Mouse (Mus musculus): Measurements from ENCODE around the gene Otud3. TPM values are rescaled to one million over a fixed set of nuclear protein-coding genes. Genes with fewer than 3 reads are reported as not detected.

Gene Otud3
- polyA plus RNA-seq, 1 experiment from 2014 or later = 2.6 TPM

DNA sequence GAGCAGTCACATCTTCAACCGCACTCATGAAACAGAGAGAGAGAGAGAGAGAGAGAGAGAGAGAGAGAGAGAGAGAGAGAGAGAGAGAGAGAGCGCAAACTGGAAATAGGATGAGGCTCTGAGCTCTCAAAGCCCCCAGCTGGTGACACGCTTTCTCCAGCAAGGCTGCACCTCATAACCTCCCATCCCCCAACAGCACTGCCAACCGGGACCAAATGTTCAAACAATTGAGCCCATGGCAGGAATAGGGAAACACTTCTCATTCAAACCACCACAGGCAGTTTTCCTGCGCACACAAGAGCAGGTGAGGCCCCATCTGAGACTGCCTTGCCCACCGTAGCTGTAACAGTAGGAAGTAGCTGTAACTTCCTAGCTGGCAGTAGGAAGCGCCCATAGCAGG is 27.7 kb upstream of the Otud3 start:
- no peak overlapping the region for H3K4me3 ChIP-seq (ENCODE audit: control insufficient read depth in 1 of 2, insufficient read depth in 1 of 2, low read depth in 1 of 2, low read length in 2 of 2)
- H3K27ac ChIP-seq (replicated peaks in 1 of 2; ENCODE audit: control insufficient read depth in 1 of 2, insufficient read depth in 1 of 2, low read depth in 2 of 2, low read length in 2 of 2) = no peak overlapping the region
- peaks cover 3% of the 10 kb centered on the region; the same call in 1 of the 2 replicates for H3K27me3 ChIP-seq (ENCODE audit: control insufficient read depth, insufficient read depth, low read length)
- no peaks in the 10 kb centered on the region for H3K4me1 ChIP-seq (ENCODE audit: control insufficient read depth in 2 of 2, insufficient read depth in 2 of 2, low read length in 2 of 2)
- no peaks in the 10 kb centered on the region for H3K36me3 ChIP-seq (ENCODE audit: control insufficient read depth, insufficient read depth, low read length)
- ATAC-seq (ENCODE audit: insufficient number of reproducible peaks, insufficient read depth, low FRiP score, low read depth) = no peak
- no peaks in the 10 kb centered on the region for H3K9me3 ChIP-seq (ENCODE audit: control insufficient read depth, low read length)
- H3K9ac ChIP-seq (ENCODE audit: low read length) = no peak overlapping the region
- 37% methylated on average over 7 of the region's 7 CpGs for WGBS
- H3K4me2 ChIP-seq (ENCODE audit: low read length) = no peak overlapping the region

DNA sequence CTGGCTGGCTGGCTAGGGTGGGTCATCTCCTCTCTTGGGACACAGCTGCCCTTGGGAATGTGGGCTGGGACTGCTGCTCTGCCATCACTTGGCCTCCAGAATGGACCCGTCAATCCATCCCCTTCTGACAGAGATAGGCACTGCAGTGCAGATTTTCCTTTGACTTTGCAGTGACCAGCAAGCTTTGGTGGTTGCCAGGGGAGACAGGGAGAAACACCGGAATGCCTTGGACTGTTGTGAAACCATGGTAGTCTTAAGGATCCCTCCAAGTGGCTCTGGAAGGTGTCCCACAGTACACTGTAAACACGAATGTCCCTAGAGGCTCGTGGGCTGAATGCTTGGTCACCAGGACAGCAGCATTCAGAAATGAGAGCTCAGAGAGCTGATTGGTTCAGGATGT is 25.7 kb upstream of the Otud3 start:
- Histone ChIP-seq H3K4me3 (ENCODE audit: control insufficient read depth in 1 of 2, insufficient read depth in 1 of 2, low read depth in 1 of 2, low read length in 2 of 2) (no peak overlapping the region), H3K4me1 (ENCODE audit: control insufficient read depth in 2 of 2, insufficient read depth in 2 of 2, low read length in 2 of 2) (no peaks in the 10 kb centered on the region), H3K27me3 (ENCODE audit: control insufficient read depth, insufficient read depth, low read length) (peaks cover 3% of the 10 kb centered on the region; the same call in 1 of the 2 replicates), H3K9ac (ENCODE audit: low read length) (no peak overlapping the region), H3K4me2 (ENCODE audit: low read length) (no peak overlapping the region), H3K9me3 (ENCODE audit: control insufficient read depth, low read length) (no peaks in the 10 kb centered on the region), H3K36me3 (ENCODE audit: control insufficient read depth, insufficient read depth, low read length) (no peaks in the 10 kb centered on the region), H3K27ac (replicated peaks in 1 of 2; ENCODE audit: control insufficient read depth in 1 of 2, insufficient read depth in 1 of 2, low read depth in 2 of 2, low read length in 2 of 2) (no peak overlapping the region)
- no peak for ATAC-seq (ENCODE audit: insufficient number of reproducible peaks, insufficient read depth, low FRiP score, low read depth)
- WGBS = 45% methylated on average over 4 of the region's 4 CpGs

DNA sequence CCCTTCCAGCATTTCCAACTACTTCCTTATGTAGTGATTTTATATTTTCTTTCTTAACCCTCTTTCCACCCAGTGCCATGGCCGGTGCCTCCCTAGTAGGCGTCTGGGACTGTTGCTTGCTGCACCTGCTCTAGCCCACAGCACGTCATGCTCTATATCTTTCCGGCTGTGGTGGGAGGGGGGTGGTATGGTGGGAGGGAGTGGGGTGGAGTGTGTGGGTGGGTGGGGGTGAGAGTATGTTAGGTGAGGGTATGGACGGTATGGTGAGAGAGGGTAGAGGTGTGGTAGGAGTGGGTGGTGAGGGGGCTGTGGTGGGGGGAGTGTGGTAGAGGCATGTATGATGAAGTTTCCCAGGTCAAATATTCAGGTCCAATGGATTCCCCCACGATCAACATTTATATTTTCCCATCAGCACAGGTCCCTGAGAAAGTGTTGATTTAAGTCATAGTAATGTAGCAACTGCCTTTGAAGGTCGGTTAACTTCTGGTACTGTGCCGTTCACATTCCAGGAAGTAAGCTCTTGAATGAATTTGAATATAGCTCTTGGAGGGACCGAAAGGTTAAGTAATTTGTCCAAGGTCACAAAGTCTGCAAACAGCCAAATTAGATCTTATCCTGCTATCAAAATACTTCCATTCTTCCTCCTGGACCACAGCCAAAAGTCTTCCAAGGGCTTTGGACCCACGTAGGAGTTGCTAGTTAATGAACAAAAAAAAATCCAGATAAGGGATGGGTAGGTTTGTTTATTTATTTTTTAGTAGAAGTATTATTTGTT is 24.9 kb upstream of the Otud3 start:
- Histone ChIP-seq H3K4me1 (ENCODE audit: control insufficient read depth in 2 of 2, insufficient read depth in 2 of 2, low read length in 2 of 2) (no peaks in the 10 kb centered on the region), H3K9ac (ENCODE audit: low read length) (no peak overlapping the region), H3K27ac (replicated peaks in 1 of 2; ENCODE audit: control insufficient read depth in 1 of 2, insufficient read depth in 1 of 2, low read depth in 2 of 2, low read length in 2 of 2) (no peak overlapping the region), H3K9me3 (ENCODE audit: control insufficient read depth, low read length) (no peaks in the 10 kb centered on the region), H3K4me3 (ENCODE audit: control insufficient read depth in 1 of 2, insufficient read depth in 1 of 2, low read depth in 1 of 2, low read length in 2 of 2) (no peak overlapping the region), H3K36me3 (ENCODE audit: control insufficient read depth, insufficient read depth, low read length) (no peaks in the 10 kb centered on the region), H3K4me2 (ENCODE audit: low read length) (no peak overlapping the region), H3K27me3 (ENCODE audit: control insufficient read depth, insufficient read depth, low read length) (peaks cover 3% of the 10 kb centered on the region; the same call in 1 of the 2 replicates)
- no peak for ATAC-seq (ENCODE audit: insufficient number of reproducible peaks, insufficient read depth, low FRiP score, low read depth)
- WGBS = 65% methylated on average over 10 of the region's 10 CpGs

- H3K4me3 ChIP-seq (ENCODE audit: control insufficient read depth in 1 of 2, insufficient read depth in 1 of 2, low read depth in 1 of 2, low read length in 2 of 2) = no peak overlapping the region
- H3K27me3 ChIP-seq (ENCODE audit: control insufficient read depth, insufficient read depth, low read length) = no peaks in the 10 kb centered on the region
- no peak overlapping the region for H3K27ac ChIP-seq (replicated peaks in 1 of 2; ENCODE audit: control insufficient read depth in 1 of 2, insufficient read depth in 1 of 2, low read depth in 2 of 2, low read length in 2 of 2)
- no peak overlapping the region for H3K9ac ChIP-seq (ENCODE audit: low read length)
- no peaks in the 10 kb centered on the region for H3K36me3 ChIP-seq (ENCODE audit: control insufficient read depth, insufficient read depth, low read length)
- H3K4me1 ChIP-seq (ENCODE audit: control insufficient read depth in 2 of 2, insufficient read depth in 2 of 2, low read length in 2 of 2) = no peaks in the 10 kb centered on the region
- no peak for ATAC-seq (ENCODE audit: insufficient number of reproducible peaks, insufficient read depth, low FRiP score, low read depth)
- 78% methylated on average over 11 of the region's 11 CpGs for WGBS
- no peaks in the 10 kb centered on the region for H3K9me3 ChIP-seq (ENCODE audit: control insufficient read depth, low read length)
- no peak overlapping the region for H3K4me2 ChIP-seq (ENCODE audit: low read length)
Observed at GRCm38 (mm10) chr4:138934456-138935145, 20.9 kb upstream of the Otud3 start.

- no peak overlapping the region for H3K4me3 ChIP-seq (ENCODE audit: control insufficient read depth in 1 of 2, insufficient read depth in 1 of 2, low read depth in 1 of 2, low read length in 2 of 2)
- H3K27me3 ChIP-seq (ENCODE audit: control insufficient read depth, insufficient read depth, low read length) = no peaks in the 10 kb centered on the region
- H3K4me1 ChIP-seq (ENCODE audit: control insufficient read depth in 2 of 2, insufficient read depth in 2 of 2, low read length in 2 of 2) = no peaks in the 10 kb centered on the region
- H3K9ac ChIP-seq (ENCODE audit: low read length) = no peak overlapping the region
- 23% methylated on average over 3 of the region's 3 CpGs for WGBS
- H3K27ac ChIP-seq (replicated peaks in 1 of 2; ENCODE audit: control insufficient read depth in 1 of 2, insufficient read depth in 1 of 2, low read depth in 2 of 2, low read length in 2 of 2) = no peak overlapping the region
- H3K9me3 ChIP-seq (ENCODE audit: control insufficient read depth, low read length) = no peaks in the 10 kb centered on the region
- no peak for ATAC-seq (ENCODE audit: insufficient number of reproducible peaks, insufficient read depth, low FRiP score, low read depth)
- H3K36me3 ChIP-seq (ENCODE audit: control insufficient read depth, insufficient read depth, low read length) = no peaks in the 10 kb centered on the region
- no peak overlapping the region for H3K4me2 ChIP-seq (ENCODE audit: low read length)
Observed at GRCm38 (mm10) chr4:138933862-138934261, 20.1 kb upstream of the Otud3 start.

- Histone ChIP-seq H3K9me3 (ENCODE audit: control insufficient read depth, low read length) (no peaks in the 10 kb centered on the region), H3K4me1 (ENCODE audit: control insufficient read depth in 2 of 2, insufficient read depth in 2 of 2, low read length in 2 of 2) (no peaks in the 10 kb centered on the region), H3K27ac (replicated peaks in 1 of 2; ENCODE audit: control insufficient read depth in 1 of 2, insufficient read depth in 1 of 2, low read depth in 2 of 2, low read length in 2 of 2) (no peak overlapping the region), H3K36me3 (ENCODE audit: control insufficient read depth, insufficient read depth, low read length) (no peaks in the 10 kb centered on the region), H3K4me2 (ENCODE audit: low read length) (no peak overlapping the region), H3K27me3 (ENCODE audit: control insufficient read depth, insufficient read depth, low read length) (peaks cover 10% of the 10 kb centered on the region), H3K4me3 (ENCODE audit: control insufficient read depth in 1 of 2, insufficient read depth in 1 of 2, low read depth in 1 of 2, low read length in 2 of 2) (no peak overlapping the region), H3K9ac (ENCODE audit: low read length) (no peak overlapping the region)
- WGBS = 19% methylated on average over 2 of the region's 2 CpGs
- no peak for ATAC-seq (ENCODE audit: insufficient number of reproducible peaks, insufficient read depth, low FRiP score, low read depth)
Observed at GRCm38 (mm10) chr4:138925561-138925960, 11.8 kb upstream of the Otud3 start.

DNA sequence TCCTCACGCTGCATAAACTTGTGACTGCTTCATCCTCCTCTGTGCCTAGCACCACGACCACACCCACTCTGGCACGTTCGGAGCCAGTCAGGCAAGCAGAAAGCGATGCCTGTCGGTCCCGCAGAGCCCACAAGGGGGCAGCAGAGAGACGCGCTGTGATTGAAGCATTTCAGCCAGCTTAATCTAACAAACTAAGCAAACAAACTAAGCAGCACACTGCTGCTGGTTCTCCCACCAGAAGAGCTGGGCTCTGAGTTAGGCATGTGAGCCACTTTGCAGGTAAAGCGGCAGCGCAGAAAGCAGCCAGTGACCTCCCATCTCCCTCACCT is 8.3 kb upstream of the Otud3 start:
- peak overlapping the region; percentile 50 for H3K4me2 ChIP-seq (ENCODE audit: low read length)
- 2% methylated on average over 11 of the region's 11 CpGs for WGBS
- H3K27ac ChIP-seq (replicated peaks in 1 of 2; ENCODE audit: control insufficient read depth in 1 of 2, insufficient read depth in 1 of 2, low read depth in 2 of 2, low read length in 2 of 2) = no peak overlapping the region
- no peaks in the 10 kb centered on the region for H3K4me1 ChIP-seq (ENCODE audit: control insufficient read depth in 2 of 2, insufficient read depth in 2 of 2, low read length in 2 of 2)
- ATAC-seq (ENCODE audit: insufficient number of reproducible peaks, insufficient read depth, low FRiP score, low read depth) = 0 out of 2 replicates have a peak, but pooled peaks have one; percentile 50
- H3K36me3 ChIP-seq (ENCODE audit: control insufficient read depth, insufficient read depth, low read length) = no peaks in the 10 kb centered on the region
- H3K9ac ChIP-seq (ENCODE audit: low read length) = no peak overlapping the region
- peaks cover 7% of the 10 kb centered on the region for H3K27me3 ChIP-seq (ENCODE audit: control insufficient read depth, insufficient read depth, low read length)
- H3K4me3 ChIP-seq (ENCODE audit: control insufficient read depth in 1 of 2, insufficient read depth in 1 of 2, low read depth in 1 of 2, low read length in 2 of 2) = 0 out of 4 replicates have a peak overlapping the region, but pooled peaks of 1 of the 2 experiments have one; percentile 9
- 0 out of 2 replicates have a peak, but pooled peaks cover 2% of the 10 kb centered on the region for H3K9me3 ChIP-seq (ENCODE audit: control insufficient read depth, low read length)

Measured in heart, embryonic 14.5 days (tissue).